Mouse (Mus musculus) neural tube, embryonic 10.5 days (tissue): Measurements from ENCODE around the gene Dnm2.
"Not testable (repeated sequence)": the region's sequence is repeated elsewhere in the genome, so short reads cannot be mapped to it uniquely, and the experiment has no call there.

Experiments used
- DNase-seq: peaks from one replicate; pipeline ENCODE4 v3.0.0-alpha.2; 2017; ENCODE audit warnings: low spot score; ENCODE audit errors: extremely low spot score

Dnm2 gene

GRCm38 (mm10) chr9:21455103-21455770 is 30.5 kb downstream of the Dnm2 start:
- DNase-seq, result no peak

GRCm38 (mm10) chr9:21456246-21456929 is 31.7 kb downstream of the Dnm2 start:
- DNase-seq, result no peak

GRCm38 (mm10) chr9:21456930-21457634 is 32.4 kb downstream of the Dnm2 start:
- no peak for DNase-seq

- DNase-seq, result no peak
Measured at GRCm38 (mm10) chr9:21458821-21459220, 34.1 kb downstream of the Dnm2 start.

- no peak for DNase-seq
Measured at GRCm38 (mm10) chr9:21460400-21460940, 35.8 kb downstream of the Dnm2 start.

GRCm38 (mm10) chr9:21463138-21463590 is 38.5 kb downstream of the Dnm2 start:
- DNase-seq, result no peak

GRCm38 (mm10) chr9:21463766-21464564 is 39.3 kb downstream of the Dnm2 start:
- DNase-seq, result no peak

GRCm38 (mm10) chr9:21464565-21464928 is 39.8 kb downstream of the Dnm2 start:
- DNase-seq, result not testable (repeated sequence)

GRCm38 (mm10) chr9:21469032-21470024 is 44.6 kb downstream of the Dnm2 start:
- DNase-seq, result peak; percentile 42

GRCm38 (mm10) chr9:21472913-21473312 is 48.2 kb downstream of the Dnm2 start:
- DNase-seq, result no peak

- DNase-seq, result no peak
Measured at GRCm38 (mm10) chr9:21477707-21478106, 53.0 kb downstream of the Dnm2 start.

- DNase-seq, result no peak
Measured at GRCm38 (mm10) chr9:21484065-21484464, 59.4 kb downstream of the Dnm2 start.

- not testable (repeated sequence) for DNase-seq
Measured at GRCm38 (mm10) chr9:21488246-21488645, 63.5 kb downstream of the Dnm2 start.

GRCm38 (mm10) chr9:21490696-21491095 is 66.0 kb downstream of the Dnm2 start:
- DNase-seq, result no peak

GRCm38 (mm10) chr9:21493907-21494306 is 69.2 kb downstream of the Dnm2 start:
- no peak for DNase-seq

GRCm38 (mm10) chr9:21494726-21495125 is 70.0 kb downstream of the Dnm2 start:
- no peak for DNase-seq

- peak; percentile 64 for DNase-seq
Measured at GRCm38 (mm10) chr9:21496308-21497049, 71.8 kb downstream of the Dnm2 start.

- no peak for DNase-seq
Measured at GRCm38 (mm10) chr9:21497050-21497542, 72.4 kb downstream of the Dnm2 start.

GRCm38 (mm10) chr9:21497664-21498063 is 73.0 kb downstream of the Dnm2 start:
- DNase-seq, result no peak
